Mouse (Mus musculus): ENCODE data around the gene Pank3.
A peak's percentile ranks its signal among the peaks of the same experiment; 100 is the strongest.

Gene Pank3

DNA sequence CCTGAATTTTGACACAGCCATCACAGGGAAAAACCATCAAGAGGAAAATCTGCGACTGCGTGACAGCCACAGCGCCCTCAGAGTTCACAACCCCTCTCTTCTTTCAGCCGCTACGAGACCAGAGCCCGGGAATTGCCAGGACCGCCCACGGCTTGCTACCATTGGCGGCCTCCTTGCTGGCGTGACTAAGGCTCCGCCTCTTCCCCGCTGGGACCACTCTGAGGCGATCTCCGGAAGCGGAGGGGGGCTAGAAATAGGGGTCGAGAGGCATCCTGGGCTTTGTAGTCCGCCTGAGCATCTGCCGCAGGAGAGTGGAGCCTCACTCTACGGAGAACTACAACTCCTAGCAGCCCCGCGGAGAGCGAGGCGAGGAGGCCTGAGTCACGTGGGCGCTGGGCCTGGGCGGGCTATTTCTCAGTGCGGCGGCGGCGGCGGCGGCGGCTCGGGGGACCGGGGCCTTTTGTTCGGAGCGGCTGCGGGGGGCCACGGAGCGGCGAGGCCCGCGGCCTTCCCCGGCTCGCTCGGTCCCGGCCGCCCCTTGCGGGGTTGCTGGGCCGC, at the start of gene Pank3:
Gene Pank3, plus strand, starts transcription at position 297 of the 558 bp plus-strand sequence.
- DNase-seq, result peak; percentile 98

DNA sequence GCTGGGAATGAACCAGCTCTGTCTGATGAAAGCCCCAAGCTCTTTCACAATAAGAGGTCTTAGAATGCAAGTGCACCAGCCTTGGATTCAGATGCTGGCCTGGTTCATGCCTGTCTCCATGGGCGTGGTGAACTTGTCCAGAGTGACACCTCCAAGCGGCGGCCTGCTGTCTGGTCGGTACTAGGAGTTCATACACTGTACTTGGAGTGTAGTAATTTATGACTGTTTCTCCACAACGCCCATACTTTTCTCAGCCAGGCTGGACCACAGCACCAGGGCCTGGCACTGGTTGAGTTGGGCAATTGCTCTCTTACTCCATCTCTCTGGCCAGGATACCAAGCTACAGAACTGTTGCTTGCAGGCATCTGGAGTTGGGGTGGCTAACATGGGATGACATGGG, 45.4 kb upstream of the Pank3 start:
- DNase-seq, result no peak

DNA sequence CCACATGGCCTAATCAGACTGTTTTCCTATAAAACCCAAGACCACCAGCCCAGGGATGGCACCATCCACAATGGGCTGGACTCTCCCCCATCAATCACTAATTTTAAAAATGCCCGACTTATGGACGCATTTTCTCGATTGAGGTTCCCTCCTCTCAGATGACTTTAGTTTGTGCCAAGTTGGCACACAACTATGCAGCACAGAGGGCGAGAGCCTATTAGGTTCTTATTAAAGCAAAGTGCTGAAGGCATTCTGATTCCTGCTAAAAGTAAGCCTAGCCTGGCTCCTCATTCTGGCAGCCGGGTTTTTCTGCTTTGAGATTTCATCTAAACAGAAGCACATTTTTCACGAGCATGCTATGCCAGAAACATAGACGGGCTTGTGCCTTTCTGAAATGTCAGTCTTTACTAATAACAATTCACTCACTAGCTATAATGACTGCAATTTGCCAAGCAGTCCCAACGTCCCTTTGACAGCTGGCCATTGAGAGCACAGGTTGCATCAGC, 42.9 kb upstream of the Pank3 start:
- no peak for DNase-seq

DNA sequence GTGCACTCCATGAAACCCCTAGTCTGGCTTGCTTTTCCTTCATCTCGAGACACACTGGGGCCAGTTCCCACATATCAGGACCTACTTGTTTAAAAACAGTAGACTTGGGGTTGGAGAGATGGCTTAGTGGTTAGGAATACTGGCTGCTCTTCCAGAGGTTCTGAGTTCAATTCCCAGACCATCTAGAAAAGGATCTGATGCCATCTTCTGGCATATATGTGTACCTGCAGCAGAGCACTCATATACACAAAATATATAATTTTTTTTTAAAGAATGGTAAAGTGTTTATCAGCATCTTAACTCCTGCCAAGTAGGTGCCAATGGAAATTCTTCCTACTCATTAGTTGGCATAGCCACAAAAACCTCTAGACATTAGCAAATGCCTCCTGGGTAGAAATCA, 41.1 kb upstream of the Pank3 start:
- DNase-seq, result no peak

DNA sequence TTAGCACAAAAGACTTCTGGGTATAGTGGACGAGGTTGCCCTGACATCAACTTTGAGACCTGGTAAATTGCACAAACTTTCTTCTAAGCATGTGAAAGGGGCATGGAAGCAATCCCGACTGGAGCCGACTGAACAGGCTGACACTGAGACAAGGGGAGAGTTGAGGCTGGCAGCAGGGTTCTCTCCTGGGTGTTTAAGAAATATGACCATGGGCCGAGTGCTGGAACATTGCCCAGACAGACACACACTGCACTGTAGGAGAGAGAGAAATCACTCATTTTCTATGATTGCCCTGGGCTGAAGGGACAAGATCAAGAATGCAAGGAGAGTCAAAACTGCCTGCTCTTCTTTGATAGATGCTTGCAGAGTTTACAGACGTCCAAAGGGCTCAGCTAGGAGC, 40.1 kb upstream of the Pank3 start:
- no peak for DNase-seq

DNA sequence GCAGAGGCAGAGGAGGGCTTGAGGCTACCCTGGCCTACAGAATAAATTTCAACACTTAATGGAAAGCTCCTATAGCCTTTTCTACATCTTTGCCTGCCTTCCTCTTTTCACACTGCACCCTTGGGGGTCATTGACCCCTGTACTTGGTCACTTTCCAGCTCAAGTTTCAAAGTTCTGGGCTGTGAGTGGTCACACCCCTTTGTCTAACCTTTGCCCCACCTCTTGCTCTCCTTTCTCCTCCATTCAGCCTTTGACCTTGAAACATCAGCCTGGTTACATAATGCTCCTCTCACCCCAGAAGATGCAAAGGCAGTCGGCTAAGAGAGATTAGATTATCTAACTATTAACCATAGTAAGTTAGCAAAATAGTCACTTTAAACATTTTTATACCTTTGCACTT, 36.9 kb upstream of the Pank3 start:
- peak; percentile 48 for DNase-seq

DNA sequence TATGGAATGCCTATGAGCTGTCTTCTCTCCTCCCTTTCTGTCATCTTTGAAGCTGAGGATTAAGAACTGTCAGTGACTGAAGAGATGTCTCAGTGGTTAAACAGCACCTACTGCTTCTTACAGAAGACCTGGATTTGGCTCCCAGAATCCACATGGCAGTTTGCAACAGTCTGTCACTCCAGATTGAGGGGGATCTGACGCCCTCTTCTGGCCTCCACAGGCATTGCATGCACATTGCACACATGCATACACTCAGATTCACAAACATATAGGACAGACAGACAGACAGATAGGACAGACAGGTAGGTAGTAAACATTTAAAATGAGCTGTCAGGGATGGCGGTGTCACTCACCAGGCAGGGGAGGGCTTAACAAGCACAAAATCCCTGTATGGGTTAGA, 32.5 kb upstream of the Pank3 start:
- DNase-seq, result no peak

DNA sequence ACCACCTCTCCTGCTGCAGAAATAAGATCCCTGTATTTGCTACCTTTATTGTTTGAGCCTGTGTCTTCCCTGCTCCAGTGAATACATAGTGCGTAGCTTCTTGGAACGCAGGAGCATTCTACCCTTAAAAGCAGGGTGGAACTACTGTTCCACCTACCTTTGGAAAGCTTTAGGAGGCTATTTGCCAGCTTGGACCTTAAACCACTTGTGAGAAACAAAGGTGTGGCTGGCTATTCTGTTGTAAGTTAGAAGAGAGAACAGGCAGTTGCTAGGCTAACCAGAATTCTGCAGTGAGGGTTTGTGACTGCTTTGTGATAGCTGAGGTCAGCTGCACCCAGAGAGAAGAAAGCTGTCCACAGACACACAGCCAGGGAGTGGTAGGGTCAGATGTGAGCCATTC, 32.0 kb upstream of the Pank3 start:
- DNase-seq, result no peak

DNA sequence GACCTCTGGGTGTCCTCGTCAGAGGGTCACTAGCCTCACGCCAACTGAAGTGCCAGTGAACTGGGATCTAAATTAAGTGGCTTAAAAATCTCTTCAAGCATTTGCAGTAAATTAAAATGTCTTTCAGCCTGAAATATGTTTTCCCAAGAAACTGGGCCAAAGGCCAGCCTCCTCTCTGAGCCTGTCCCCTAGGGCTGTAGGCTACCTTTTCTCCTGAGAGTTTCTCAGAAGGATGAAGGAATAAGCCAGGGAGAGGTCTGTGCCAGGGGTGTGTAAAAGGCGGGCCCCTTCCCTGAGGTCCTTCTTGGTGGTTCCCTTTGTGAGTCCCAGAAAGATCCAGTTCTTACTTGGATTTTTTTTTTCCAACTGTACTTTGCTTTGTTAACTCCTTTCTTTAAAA, 31.2 kb upstream of the Pank3 start:
- no peak for DNase-seq

DNA sequence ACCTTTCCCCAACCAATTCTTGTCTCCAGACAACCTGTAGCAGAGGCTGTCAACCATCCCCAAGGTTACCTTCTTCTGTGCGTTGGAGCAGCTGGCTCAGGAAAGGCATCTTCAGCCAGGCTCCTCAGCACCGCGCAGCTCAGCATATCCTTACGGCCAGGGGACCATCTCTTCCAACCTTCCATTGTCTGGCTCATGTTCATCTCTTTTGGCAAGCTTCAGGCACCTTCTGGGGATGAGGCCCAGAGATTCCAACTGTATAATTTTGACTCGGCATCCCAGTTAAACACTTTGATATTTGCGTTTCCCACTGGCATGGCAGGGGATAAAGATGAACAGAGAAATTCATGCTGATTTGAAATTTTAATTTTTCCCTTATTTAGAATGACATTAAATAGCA, 25.7 kb upstream of the Pank3 start:
- no peak for DNase-seq

DNA sequence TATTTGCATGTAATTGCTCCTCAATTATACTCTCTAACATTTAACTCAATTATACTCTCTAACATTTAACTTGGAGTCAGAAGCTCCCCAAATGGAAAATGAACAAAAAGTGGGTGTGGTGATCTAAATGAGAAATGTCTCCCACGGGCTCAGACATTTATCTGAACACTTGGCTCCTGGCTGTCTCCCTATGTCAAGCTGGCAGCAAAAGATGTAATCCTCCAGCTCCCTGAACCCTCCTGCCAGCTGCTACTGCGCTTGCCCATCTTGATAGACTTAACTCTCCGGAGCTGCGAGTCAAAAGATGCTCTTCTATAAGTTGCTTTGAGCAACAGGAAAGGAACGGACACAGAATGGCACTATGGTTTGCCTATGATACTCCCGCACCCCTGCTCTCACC, 24.7 kb upstream of the Pank3 start:
- no peak for DNase-seq

DNA sequence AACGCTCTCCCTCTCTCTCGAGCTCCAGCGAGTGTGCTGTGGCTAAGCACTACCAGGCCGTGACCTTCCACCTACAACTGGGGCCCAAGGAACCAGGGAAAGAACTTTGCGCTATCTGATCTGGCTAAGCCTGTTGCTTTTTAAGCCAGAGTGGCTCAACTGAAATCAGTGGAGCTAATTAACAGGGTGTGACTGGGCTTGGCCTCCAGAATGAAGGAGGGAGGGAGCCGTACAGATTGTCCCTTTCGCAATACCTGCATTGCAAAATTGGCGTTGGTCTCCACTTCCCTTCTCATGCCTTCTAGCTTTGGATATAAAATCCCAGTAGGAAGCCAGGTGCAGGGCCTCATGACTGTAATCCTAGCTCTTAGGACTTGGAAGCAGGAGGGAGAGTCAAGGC, 18.7 kb upstream of the Pank3 start:
- peak; percentile 65 for DNase-seq

DNA sequence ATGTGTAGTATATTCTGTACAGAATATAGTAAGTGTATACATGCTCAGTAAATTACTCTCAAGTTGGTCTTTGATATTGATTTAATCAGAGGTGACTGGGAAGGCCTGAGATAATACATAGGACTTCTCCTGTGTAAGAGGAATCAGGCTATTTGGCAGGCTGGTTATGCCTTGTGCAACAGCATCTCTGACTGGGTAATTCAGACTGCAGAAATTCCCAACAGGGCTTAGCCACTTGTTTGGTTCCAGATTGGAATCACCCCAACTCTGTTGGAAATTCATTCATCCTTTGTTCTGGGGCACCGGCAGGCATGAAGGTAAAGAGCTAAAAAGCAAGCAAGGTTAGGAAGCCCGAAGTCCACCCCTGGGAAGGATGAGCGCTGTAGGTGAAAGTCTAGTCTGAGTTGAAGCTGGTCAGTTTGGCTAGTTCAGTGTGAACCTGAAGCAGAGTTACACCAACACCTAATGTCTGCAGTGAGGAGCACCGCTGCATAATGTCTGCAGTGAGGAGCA, 14.3 kb upstream of the Pank3 start:
- DNase-seq, result no peak

DNA sequence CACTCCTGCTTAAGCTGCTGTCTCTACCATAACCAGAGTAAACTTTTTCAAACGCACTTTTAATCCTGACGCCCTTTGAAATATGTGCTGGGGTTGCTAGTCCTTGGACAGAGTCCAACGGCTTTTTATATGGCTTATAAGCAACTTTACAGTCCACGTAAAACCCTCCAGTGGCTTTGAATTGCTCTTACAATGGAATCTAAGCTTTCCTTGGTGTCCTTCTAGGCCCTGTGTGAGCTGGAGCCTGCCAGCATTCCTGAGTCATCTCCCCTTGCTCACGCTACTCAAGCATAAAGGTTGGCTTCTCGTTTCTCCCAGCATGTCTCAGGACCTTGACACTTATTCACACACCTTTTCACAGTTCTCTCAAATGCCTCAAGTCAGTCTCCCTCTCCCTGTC, 13.7 kb upstream of the Pank3 start:
- no peak for DNase-seq

DNA sequence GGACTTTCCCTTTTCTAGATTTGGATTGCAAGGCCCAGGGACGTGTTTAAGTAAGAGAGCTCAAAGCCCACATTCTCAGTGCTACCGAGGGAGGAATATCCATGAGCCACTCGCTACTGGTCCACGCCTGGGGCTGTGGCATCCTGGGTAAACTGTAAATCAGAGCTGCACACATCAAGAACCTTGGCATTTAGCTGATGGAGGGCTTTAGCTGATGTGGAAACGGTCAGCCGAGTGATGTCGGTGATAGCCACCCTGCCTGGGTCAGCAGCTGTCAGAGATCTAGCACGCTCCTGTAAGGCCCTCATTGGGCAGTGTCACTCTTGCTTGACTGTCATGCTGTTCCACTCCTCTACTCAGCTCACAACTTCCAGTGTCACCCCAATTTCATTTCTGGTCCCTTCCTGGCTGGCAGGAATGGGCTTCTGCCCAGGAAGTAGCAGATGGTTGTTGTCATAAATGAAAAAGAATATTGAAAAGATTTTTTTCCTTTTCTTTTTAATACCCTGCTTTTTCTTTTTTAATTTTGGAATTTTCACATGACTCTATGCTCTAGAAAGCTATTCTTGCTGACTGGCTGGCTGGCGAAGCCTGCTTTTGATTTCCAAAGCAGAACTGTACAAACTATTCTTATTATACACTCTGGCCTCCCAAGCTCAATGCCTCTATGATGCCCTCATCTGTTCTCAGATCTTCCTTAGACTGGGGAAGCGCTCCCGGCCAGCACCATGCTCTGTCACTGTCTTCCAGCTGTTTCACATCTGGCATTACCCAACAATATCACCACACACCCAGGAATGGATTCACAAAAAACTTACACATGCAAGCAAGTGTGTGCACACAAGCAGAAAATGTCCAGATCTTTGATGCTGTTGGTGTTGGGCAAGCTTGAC, 12.6 kb upstream of the Pank3 start:
- no peak for DNase-seq

DNA sequence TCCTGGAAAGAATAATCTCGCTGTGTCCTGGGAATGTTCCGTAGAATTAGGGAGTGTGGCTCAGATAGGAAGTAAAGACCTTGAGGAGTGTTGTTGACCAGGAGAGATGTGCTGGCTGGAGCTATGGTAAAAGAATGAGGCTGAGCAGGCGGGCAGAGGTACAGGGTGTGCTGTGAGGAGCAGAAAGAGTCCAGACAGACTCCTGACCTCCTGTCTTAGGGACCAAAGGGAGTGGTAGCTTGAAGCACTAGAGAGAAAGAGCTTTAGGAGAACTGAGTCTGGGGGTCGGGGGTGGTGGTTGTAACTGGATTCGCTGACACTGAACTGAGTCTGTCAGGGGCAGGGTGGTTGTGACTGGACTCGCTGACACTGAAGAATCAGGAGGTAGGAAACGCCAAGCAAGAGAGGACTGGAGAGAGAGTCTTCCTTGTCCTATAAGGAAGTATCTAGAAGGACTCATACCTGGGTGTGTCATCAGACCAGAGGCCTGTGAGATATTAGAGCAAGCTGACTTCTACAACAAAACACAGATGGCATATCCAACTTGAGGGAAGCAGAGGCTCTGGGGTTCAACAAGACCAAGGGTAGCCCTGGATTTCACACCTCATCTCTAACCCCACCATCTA, 9.2 kb upstream of the Pank3 start:
- no peak for DNase-seq

DNA sequence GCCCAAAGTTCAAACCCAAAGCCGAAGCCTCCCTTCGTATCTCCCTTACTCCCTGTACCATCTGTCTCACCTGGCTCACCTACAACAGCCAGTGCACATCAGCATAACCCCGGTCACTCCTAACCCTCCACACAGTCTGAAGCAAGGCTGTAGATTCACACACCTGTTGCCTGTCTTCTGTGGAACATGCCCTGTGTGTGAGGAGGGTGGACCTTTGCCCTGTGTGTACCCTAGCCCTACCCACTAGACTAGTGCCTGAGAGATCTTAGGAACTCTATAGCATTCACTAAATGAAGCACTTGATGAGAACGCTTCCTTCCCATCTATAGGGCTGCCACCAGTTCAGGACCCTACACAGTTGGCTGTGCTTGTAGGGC, 8.7 kb upstream of the Pank3 start:
- no peak for DNase-seq

DNA sequence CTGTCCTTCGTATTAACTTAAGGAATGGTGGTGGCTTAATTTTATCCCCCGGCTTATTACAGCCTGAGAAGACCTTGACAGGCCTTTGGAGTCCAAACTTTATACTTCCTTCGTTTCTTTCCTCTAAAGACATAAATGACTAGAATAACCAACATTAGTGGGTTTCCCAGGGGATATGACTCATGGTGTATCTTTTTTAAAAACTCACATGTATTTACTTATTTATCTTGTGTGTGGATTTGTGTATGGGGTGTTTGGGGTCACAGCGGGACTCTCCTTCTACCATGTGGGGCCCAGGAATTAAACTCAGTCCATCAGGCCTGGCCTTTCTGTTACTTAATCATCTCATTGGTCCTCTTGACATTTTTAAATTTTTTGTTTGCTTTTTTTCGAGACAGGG, 2.4 kb upstream of the Pank3 start:
- no peak for DNase-seq

DNA sequence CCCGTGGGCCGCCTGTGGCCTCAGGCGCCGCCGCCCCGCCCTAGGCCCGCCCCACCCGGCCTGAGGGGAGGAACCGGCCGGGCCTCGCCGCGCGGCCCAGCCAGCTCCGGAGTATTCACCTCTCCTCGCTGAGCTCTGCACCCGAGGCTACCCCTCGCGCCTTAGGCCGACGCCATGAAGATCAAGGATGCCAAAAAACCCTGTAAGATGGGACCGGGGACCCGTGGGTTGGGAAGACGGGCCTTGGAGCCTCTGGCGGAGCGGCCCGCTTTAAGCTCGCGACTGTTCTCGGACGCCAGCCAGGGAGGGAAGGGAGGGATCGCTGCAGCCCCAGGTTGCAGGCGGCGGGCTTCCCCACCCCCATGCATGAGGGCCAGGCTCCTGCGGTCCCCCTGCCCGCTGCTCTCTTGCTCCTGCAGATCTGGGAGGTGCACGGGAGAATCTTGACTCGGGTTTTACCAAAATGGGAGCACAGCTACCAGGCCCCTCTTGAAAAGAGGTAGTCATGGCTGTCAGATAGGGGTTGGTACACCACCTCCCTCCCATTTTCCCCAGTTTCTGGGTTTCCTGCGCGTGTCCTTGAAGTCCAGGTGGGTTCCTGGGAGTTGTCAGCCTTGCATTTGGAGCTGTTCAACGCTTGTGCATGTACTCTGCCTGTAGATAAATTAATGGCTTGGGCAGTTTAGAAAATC, 608 bp downstream of the Pank3 start:
- no peak for DNase-seq

DNA sequence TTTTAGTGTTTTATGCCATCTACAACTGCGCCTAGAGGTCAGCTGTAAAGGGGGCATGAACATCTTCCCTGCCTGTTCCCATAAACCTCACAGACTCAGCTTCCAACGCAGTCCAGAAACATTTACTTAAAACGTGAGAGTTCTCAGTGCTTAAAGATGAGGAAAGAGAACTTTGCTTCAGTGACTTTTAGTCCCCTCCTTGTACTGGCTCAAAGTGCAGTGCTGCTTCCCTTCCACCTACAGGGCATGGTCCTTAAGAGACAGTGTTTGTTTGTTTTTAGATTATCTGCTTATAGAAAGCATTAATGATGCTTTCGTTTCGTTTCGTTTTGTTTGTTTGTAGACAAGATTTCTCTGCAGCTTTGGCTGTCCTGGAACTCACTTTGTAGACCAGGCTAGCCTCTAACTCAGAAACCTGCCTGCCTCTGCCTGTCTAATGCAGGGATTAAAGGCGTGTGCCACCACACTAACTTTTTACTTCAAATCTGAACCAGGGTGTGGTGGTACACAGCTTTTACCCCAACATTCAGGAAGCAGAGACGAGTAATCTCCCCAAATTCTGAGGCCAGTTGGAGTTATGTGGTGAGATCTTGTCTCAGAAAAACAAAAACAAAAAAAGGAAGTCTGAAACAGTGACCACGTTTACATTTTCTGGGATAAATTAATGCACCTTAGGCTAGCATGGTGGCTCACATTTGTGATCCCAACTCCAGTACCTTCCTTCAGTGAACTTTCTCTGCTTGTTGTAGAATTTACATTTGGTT, 1.6 kb downstream of the Pank3 start:
- DNase-seq, result no peak

DNA sequence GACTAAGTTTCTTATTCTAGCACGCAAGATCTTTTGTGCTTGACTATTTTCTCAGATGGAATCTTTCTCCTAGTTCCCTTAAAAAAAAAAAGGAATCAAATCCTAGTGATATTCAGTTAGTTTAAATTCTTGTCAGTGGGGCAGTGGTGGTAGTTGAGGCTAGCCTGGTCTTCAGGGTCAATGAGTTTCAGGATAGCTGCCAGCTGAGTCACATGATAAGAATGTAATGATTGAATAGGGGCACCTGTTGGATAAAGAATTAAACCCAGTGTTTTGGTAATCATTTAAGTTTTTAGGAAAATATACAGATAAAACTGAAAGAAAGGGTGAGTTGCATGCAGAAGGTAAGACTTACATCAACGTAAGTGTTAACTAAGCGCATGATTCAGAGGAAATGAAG, 6.3 kb downstream of the Pank3 start:
- no peak for DNase-seq

DNA sequence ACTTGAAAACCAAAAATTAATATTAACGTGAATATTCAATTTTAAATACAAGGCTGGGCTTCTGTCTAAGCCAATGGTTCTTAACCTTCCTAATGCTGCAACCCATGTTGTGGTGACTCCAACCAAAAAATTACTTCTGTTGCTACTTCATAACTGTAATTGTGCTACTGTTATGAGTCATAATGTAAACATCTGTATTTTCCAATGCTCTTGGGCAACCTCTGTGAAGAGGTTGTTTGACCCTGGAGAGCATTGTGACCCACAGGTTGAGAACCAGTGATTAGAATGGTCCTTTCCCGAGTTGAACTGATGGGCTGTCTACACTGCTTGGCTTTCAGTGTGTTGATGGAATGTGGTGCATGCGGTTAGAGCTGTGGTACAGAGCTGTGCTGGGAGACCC, 7.2 kb downstream of the Pank3 start:
- DNase-seq, result no peak

DNA sequence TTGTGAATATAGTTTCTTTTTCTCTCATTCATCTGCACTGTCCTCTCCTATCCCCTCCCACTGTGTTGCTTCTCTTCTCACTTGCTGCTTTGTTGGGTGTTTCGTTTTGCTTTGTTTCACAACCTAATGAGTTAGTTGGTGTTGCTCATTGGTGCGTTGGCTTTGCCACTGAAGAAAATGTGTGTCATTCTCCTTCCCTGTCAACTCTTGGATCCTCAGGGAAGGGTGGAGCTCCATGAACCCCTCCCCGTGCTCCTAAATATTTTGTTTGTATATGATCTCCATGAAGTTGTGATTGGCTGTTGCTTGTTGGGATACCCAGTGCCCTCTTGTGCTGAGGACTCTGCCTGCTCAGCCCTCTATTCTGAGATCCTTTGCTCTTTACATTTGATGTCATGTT, 11.1 kb downstream of the Pank3 start:
- no peak for DNase-seq

Data from kidney, postnatal 14 days (tissue).